Mouse (Mus musculus): ENCODE measurements around the gene Ckm.

The Ckm gene

GRCm38 (mm10) chr7:19466602-19467145, 62.1 kb downstream of the Ckm start:
- DNase-seq (ENCODE audit: low read depth, low spot score), result no peak

- DNase-seq (ENCODE audit: low read depth, low spot score), result no peak
Measured at GRCm38 (mm10) chr7:19467638-19468037, 63.1 kb downstream of the Ckm start.

GRCm38 (mm10) chr7:19468279-19468678, 63.7 kb downstream of the Ckm start:
- DNase-seq (ENCODE audit: low read depth, low spot score), result no peak

- no peak for DNase-seq (ENCODE audit: low read depth, low spot score)
Measured at GRCm38 (mm10) chr7:19469404-19469803, 64.8 kb downstream of the Ckm start.

GRCm38 (mm10) chr7:19470308-19470707, 65.7 kb downstream of the Ckm start:
- DNase-seq (ENCODE audit: low read depth, low spot score), result peak; percentile 46

GRCm38 (mm10) chr7:19472403-19472802, 67.8 kb downstream of the Ckm start:
- DNase-seq (ENCODE audit: low read depth, low spot score), result no peak

Measured in R1 (cell line).